Mouse (Mus musculus): ENCODE results near the gene Gm7903.
"Not testable (repeated sequence)": the region's sequence is repeated elsewhere in the genome, so short reads cannot be mapped to it uniquely, and the experiment has no call there.

The Gm7903 gene

GRCm38 (mm10) chrX:135433535-135433934 is at the start of gene Gm7903:
TSS of gene Gm7903 (plus strand) at chrX:135433835.
- DNase-seq = not testable (repeated sequence)

- DNase-seq = not testable (repeated sequence)
Observed at GRCm38 (mm10) chrX:135403578-135403977, 30.1 kb upstream of the Gm7903 start.

- not testable (repeated sequence) for DNase-seq
Observed at GRCm38 (mm10) chrX:135421203-135421602, 12.4 kb upstream of the Gm7903 start.

- DNase-seq = not testable (repeated sequence)
Observed at GRCm38 (mm10) chrX:135421824-135422223, 11.8 kb upstream of the Gm7903 start.

GRCm38 (mm10) chrX:135422473-135422872 is 11.2 kb upstream of the Gm7903 start:
- DNase-seq = not testable (repeated sequence)

- DNase-seq = not testable (repeated sequence)
Observed at GRCm38 (mm10) chrX:135464160-135464559, 30.5 kb downstream of the Gm7903 start.

GRCm38 (mm10) chrX:135481902-135482301 is 48.3 kb downstream of the Gm7903 start:
- not testable (repeated sequence) for DNase-seq

GRCm38 (mm10) chrX:135483183-135483582 is 49.5 kb downstream of the Gm7903 start:
- not testable (repeated sequence) for DNase-seq
